Mouse (Mus musculus): ENCODE results near the gene Kdelc1. TPM values are rescaled to one million over a fixed set of nuclear protein-coding genes. Genes with fewer than 3 reads are reported as not detected.
A peak's percentile ranks its signal among the peaks of the same experiment; 100 is the strongest.

Gene Kdelc1
- polyA plus RNA-seq (2021): 44.0 TPM

- H3K27me3 ChIP-seq: no peaks in the 10 kb centered on the region
- DNase-seq (ENCODE audit: low read depth, low spot score): peak; percentile 79
- in situ Hi-C loops (cut with MboI; ENCODE audit: low pct_unique_long_range_greater_than_20kb): no loop called here
- no peak for TF ChIP-seq CTCF (IDR thresholded peaks at IDR 0.05)
- POLR2A ChIA-PET: no interaction called here
- ATAC-seq: peak; percentile 97
- CTCF ChIA-PET: no interaction called here
Observed at GRCm38 (mm10) chr1:44118239-44119054, at the start of gene Kdelc1, which contains the start of gene Bivm. Gene Kdelc1, minus strand, starts transcription at chr1:44118808. Gene Bivm, plus strand, starts transcription at chr1:44118957.

- no peak for ATAC-seq
- TF ChIP-seq CTCF (IDR thresholded peaks at IDR 0.05): peak; percentile 48
- ChIA-PET CTCF (interaction anchor here (0.9 to 1.2 kb wide), 2 partner anchors 17 to 21 kb away, joined by 3 read pairs; no protein-coding TSS in a partner anchor), POLR2A (no interaction called here)
- in situ Hi-C loops (cut with MboI; ENCODE audit: low pct_unique_long_range_greater_than_20kb): no loop called here
- no peak for DNase-seq (ENCODE audit: low read depth, low spot score)
- no peaks in the 10 kb centered on the region for H3K27me3 ChIP-seq
Observed at GRCm38 (mm10) chr1:44167859-44168383, 49.3 kb upstream of the Kdelc1 start.

- no peak for ATAC-seq
- CTCF ChIA-PET: no interaction called here
- TF ChIP-seq CTCF (IDR thresholded peaks at IDR 0.05): no peak
- DNase-seq (ENCODE audit: low read depth, low spot score): no peak
- in situ Hi-C loops (cut with MboI; ENCODE audit: low pct_unique_long_range_greater_than_20kb): no loop called here
- no peaks in the 10 kb centered on the region for H3K27me3 ChIP-seq
- POLR2A ChIA-PET: interaction anchor here (0.6 kb wide), 1 partner anchor 125 kb away, joined by 3 read pairs; no protein-coding TSS in a partner anchor
Observed at GRCm38 (mm10) chr1:44162389-44162788, 43.8 kb upstream of the Kdelc1 start.

- ATAC-seq (no peak), DNase-seq (ENCODE audit: low read depth, low spot score) (no peak)
- no peak for TF ChIP-seq CTCF (IDR thresholded peaks at IDR 0.05)
- H3K27me3 ChIP-seq: no peaks in the 10 kb centered on the region
- ChIA-PET CTCF (no interaction called here), POLR2A (no interaction called here)
- in situ Hi-C loops (cut with MboI; ENCODE audit: low pct_unique_long_range_greater_than_20kb): no loop called here
Observed at GRCm38 (mm10) chr1:44161818-44162217, 43.2 kb upstream of the Kdelc1 start.

- in situ Hi-C loops (cut with MboI; ENCODE audit: low pct_unique_long_range_greater_than_20kb): no loop called here
- ATAC-seq: no peak
- DNase-seq (ENCODE audit: low read depth, low spot score): no peak
- POLR2A ChIA-PET: interaction anchor here (0.5 kb wide), 1 partner anchor 316 kb away, joined by 3 read pairs; no protein-coding TSS in a partner anchor
- CTCF ChIA-PET: no interaction called here
- TF ChIP-seq CTCF (IDR thresholded peaks at IDR 0.05): no peak
- no peaks in the 10 kb centered on the region for H3K27me3 ChIP-seq
Observed at GRCm38 (mm10) chr1:44158317-44158716, 39.7 kb upstream of the Kdelc1 start.

- H3K27me3 ChIP-seq: no peaks in the 10 kb centered on the region
- ATAC-seq (no peak), DNase-seq (ENCODE audit: low read depth, low spot score) (no peak)
- TF ChIP-seq CTCF (IDR thresholded peaks at IDR 0.05): peak; percentile 45
- ChIA-PET POLR2A (no interaction called here), CTCF (interaction anchor here (1.2 kb wide), 1 partner anchor 64 kb away, joined by 3 read pairs; no protein-coding TSS in a partner anchor)
- in situ Hi-C loops (cut with MboI; ENCODE audit: low pct_unique_long_range_greater_than_20kb): no loop called here
Observed at GRCm38 (mm10) chr1:44155287-44155686, 36.7 kb upstream of the Kdelc1 start.

GRCm38 (mm10) chr1:44148706-44149105 lies 30.1 kb upstream of the Kdelc1 start:
- in situ Hi-C loops (cut with MboI; ENCODE audit: low pct_unique_long_range_greater_than_20kb): no loop called here
- CTCF ChIA-PET: interaction anchor here (0.8 to 1.0 kb wide), 2 partner anchors 9 to 22 kb away, joined by 3 to 5 read pairs; no protein-coding TSS in a partner anchor
- no peaks in the 10 kb centered on the region for H3K27me3 ChIP-seq
- DNase-seq (ENCODE audit: low read depth, low spot score) (no peak), ATAC-seq (no peak)
- POLR2A ChIA-PET: no interaction called here
- TF ChIP-seq CTCF (IDR thresholded peaks at IDR 0.05): peak; percentile 43

- ChIA-PET CTCF (interaction anchor here (0.8 kb wide), 1 partner anchor 8 kb away, joined by 5 read pairs; no protein-coding TSS in a partner anchor), POLR2A (no interaction called here)
- no peaks in the 10 kb centered on the region for H3K27me3 ChIP-seq
- DNase-seq (ENCODE audit: low read depth, low spot score) (no peak), ATAC-seq (peak; percentile 95)
- in situ Hi-C loops (cut with MboI; ENCODE audit: low pct_unique_long_range_greater_than_20kb): no loop called here
- no peak for TF ChIP-seq CTCF (IDR thresholded peaks at IDR 0.05)
Observed at GRCm38 (mm10) chr1:44147563-44148381, 29.2 kb upstream of the Kdelc1 start, which contains the start of gene Ercc5. Gene Ercc5, plus strand, starts transcription at chr1:44147744.

GRCm38 (mm10) chr1:44142747-44143146 lies 24.1 kb upstream of the Kdelc1 start:
- DNase-seq (ENCODE audit: low read depth, low spot score) (no peak), ATAC-seq (no peak)
- in situ Hi-C loops (cut with MboI; ENCODE audit: low pct_unique_long_range_greater_than_20kb): no loop called here
- H3K27me3 ChIP-seq: no peaks in the 10 kb centered on the region
- CTCF ChIA-PET: no interaction called here
- POLR2A ChIA-PET: no interaction called here
- TF ChIP-seq CTCF (IDR thresholded peaks at IDR 0.05): no peak

GRCm38 (mm10) chr1:44140232-44140631 lies 21.6 kb upstream of the Kdelc1 start:
- DNase-seq (ENCODE audit: low read depth, low spot score) (no peak), ATAC-seq (no peak)
- CTCF ChIA-PET: interaction anchor here (1.2 to 1.8 kb wide), 3 partner anchors 8 to 9 kb away, joined by 3 to 5 read pairs (median 4); no protein-coding TSS in a partner anchor
- no peak for TF ChIP-seq CTCF (IDR thresholded peaks at IDR 0.05)
- in situ Hi-C loops (cut with MboI; ENCODE audit: low pct_unique_long_range_greater_than_20kb): no loop called here
- POLR2A ChIA-PET: interaction anchor here (0.6 kb wide), 1 partner anchor 20 kb away, joined by 4 read pairs; no protein-coding TSS in a partner anchor
- H3K27me3 ChIP-seq: no peaks in the 10 kb centered on the region
